Mouse (Mus musculus) neural tube, embryonic 15.5 days (tissue): ENCODE measurements around the gene Fpr-rs7. TPM values are rescaled to one million over a fixed set of nuclear protein-coding genes. Genes with fewer than 3 reads are reported as not detected.

Experiments
- ATAC-seq: fragments of 200-750 bp; cut with Nextera tagmentation; 2 replicates; pipeline ENCODE4 v1.8.0; 2017; ENCODE audit warnings: mild to moderate bottlenecking, moderate TSS enrichment, moderate library complexity; ENCODE audit not compliant: low FRiP score
- H3K27ac ChIP-seq: fragments of 300-500 bp; sonication (generic); replicated peaks from 2 replicates; pipeline ENCODE4 v1.5.1; 2015; ENCODE audit warnings: mild to moderate bottlenecking, inconsistent platforms
- H3K27me3 ChIP-seq: fragments of 300-500 bp; sonication (generic); replicated peaks from 2 replicates; pipeline ENCODE4 v1.6.1; 2015; ENCODE audit warnings: inconsistent platforms
- H3K36me3 ChIP-seq: fragments of 300-500 bp; sonication (generic); 2 replicates; pipeline ENCODE4 v1.6.1; 2015; ENCODE audit warnings: inconsistent platforms
- H3K4me1 ChIP-seq: fragments of 300-500 bp; sonication (generic); 2 replicates; pipeline ENCODE4 v1.6.1; 2015; ENCODE audit warnings: inconsistent platforms
- H3K4me2 ChIP-seq: fragments of 300-500 bp; sonication (generic); 2 replicates; pipeline ENCODE4 v1.6.1; 2015; ENCODE audit warnings: inconsistent platforms, mild to moderate bottlenecking, moderate library complexity
- H3K4me3 ChIP-seq: fragments of 300-500 bp; sonication (generic); replicated peaks from 2 replicates; pipeline ENCODE4 v1.5.1; 2015; ENCODE audit warnings: mild to moderate bottlenecking, inconsistent platforms
- H3K9ac ChIP-seq: fragments of 300-500 bp; sonication (generic); replicated peaks from 2 replicates; pipeline ENCODE4 v1.6.1; 2015; ENCODE audit warnings: mild to moderate bottlenecking, inconsistent platforms
- H3K9me3 ChIP-seq: fragments of 300-500 bp; sonication (generic); replicated peaks from 2 replicates; pipeline ENCODE4 v1.6.1; 2016; ENCODE audit warnings: inconsistent platforms
- WGBS: fragments of 180-500 bp; shearing (Covaris S2); methylation state at CpG from one replicate; pipeline ENCODE4 v1.1.7; 2015; ENCODE audit warnings: mixed read lengths; 5-methylcytosine and 5-hydroxymethylcytosine counted together
- polyA plus RNA-seq: library from polyadenylated mRNA; unstranded; fragments of >200 nt; fragmentation: Nextera tagmentation; extraction: Ambion mirVana; gene quantifications from 2 replicates; pipeline ENCODE4 v1.2.1, GENCODE M21; 2015

Fpr-rs7 gene
- polyA plus RNA-seq = not detected in 2 replicates

- Histone ChIP-seq H3K4me2 (no peak within 1 kb of the TSS), H3K4me3 (no peak within 1 kb of the TSS), H3K36me3 (no peaks in the 10 kb centered on the region), H3K9me3 (peaks cover 14% of the 10 kb centered on the region; the same call in 1 of the 2 replicates), H3K27ac (no peak within 1 kb of the TSS), H3K27me3 (no peaks in the 10 kb centered on the region), H3K9ac (no peak within 1 kb of the TSS), H3K4me1 (no peaks in the 10 kb centered on the region)
- ATAC-seq = no peak
Observed at GRCm38 (mm10) chr17:20114126-20114525, at the start of gene Fpr-rs7. Gene Fpr-rs7, minus strand, starts transcription at chr17:20114226.

GRCm38 (mm10) chr17:20074090-20074489 lies 39.9 kb downstream of the Fpr-rs7 start:
- Histone ChIP-seq H3K36me3 (no peaks in the 10 kb centered on the region), H3K9ac (no peak overlapping the region), H3K27me3 (no peaks in the 10 kb centered on the region), H3K27ac (no peak overlapping the region), H3K4me2 (no peak overlapping the region), H3K4me3 (no peak overlapping the region), H3K9me3 (peaks cover 12% of the 10 kb centered on the region; the same call in 1 of the 2 replicates), H3K4me1 (no peaks in the 10 kb centered on the region)
- 85% methylated on average over 6 of the region's 6 CpGs for WGBS
- no peak for ATAC-seq

- H3K27ac ChIP-seq = no peak overlapping the region
Observed at GRCm38 (mm10) chr17:20071656-20072396, 42.2 kb downstream of the Fpr-rs7 start.

More at GRCm38 (mm10) chr17:20071656-20072396, 42.2 kb downstream of the Fpr-rs7 start:
- Histone ChIP-seq H3K4me2 (no peak overlapping the region), H3K27me3 (no peaks in the 10 kb centered on the region), H3K36me3 (no peaks in the 10 kb centered on the region), H3K9ac (no peak overlapping the region), H3K4me3 (no peak overlapping the region), H3K9me3 (peaks cover 12% of the 10 kb centered on the region; the same call in 1 of the 2 replicates), H3K4me1 (no peaks in the 10 kb centered on the region)
- 97% methylated on average over 4 of the region's 4 CpGs for WGBS
- no peak for ATAC-seq

Other genes with a start within 250 kb of the Fpr-rs7 start
- gene Vmn2r104, start 65.9 kb downstream of the Fpr-rs7 start, polyA plus RNA-seq = not detected in 2 replicates
- not detected in 2 replicates for gene Fpr-rs6, start 68.9 kb upstream of the Fpr-rs7 start, polyA plus RNA-seq
- not detected in 2 replicates for gene Vmn2r105, start 120.8 kb upstream of the Fpr-rs7 start, polyA plus RNA-seq
- not detected in 2 replicates for gene Vmn2r106, start 171.3 kb upstream of the Fpr-rs7 start, polyA plus RNA-seq
- not detected in 2 replicates for gene Vmn2r107, start 231.0 kb upstream of the Fpr-rs7 start, polyA plus RNA-seq